Mouse (Mus musculus) gastrocnemius, postnatal 4 days (tissue): ENCODE data around the gene Izumo2. TPM values are rescaled to one million over a fixed set of nuclear protein-coding genes. Genes with fewer than 3 reads are reported as not detected.

Experiments used
- DNase-seq, 2 experiments: peaks; one replicate each; pipeline ENCODE4 v3.0.0; 2021 to 2022; ENCODE audit warnings: low spot score in 2 of 2, mixed read lengths in 2 of 2
- total RNA-seq, 2 experiments: library from RNA; stranded (reverse); gene quantifications; 2 replicates each; pipeline ENCODE4 v1.2.3; 2021

Izumo2 gene
- total RNA-seq, 2 experiments from 2014 or later = not detected

DNA sequence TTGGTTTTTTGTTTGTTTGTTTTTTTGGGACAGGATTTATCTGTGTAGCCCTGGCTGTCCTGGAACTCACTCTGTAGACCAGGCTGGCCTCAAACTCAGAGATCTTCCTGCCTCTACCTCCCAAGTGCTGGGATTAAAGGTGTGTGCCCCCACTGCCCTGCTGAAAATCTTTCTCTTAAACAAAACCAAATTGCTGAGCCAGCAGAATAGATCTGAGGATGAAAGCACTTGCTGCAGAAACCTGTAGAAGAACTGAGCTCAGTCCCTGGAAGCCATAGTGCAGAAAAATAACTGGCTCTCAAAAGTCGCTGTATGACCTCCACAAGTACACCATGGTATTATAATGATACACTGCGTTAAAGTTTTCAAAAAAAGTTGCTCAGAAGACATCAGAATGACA is 48.6 kb downstream of the Izumo2 start:
- DNase-seq = no peak

DNA sequence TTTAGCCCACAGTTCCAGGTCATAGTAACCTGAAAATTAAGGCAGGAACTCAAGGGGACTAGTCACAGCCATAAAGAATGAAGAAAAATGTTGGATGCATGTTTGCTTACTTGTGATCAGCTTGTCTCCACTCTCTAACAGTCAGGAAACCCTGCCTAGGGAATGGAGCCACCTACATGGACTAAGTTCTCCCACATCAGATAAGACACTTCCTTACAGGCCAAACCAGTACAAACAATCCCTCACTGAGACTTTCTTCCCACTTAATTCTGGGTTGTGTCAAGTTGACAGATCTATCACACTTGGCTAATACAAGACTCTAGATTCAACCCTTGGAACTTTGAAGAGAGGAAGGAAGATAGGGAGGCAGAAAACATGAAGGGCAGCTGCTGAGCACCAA is 51.8 kb downstream of the Izumo2 start:
- DNase-seq = no peak

GRCm38 (mm10) chr7:44768129-44768528 is 59.6 kb downstream of the Izumo2 start:
- DNase-seq = no peak

Other genes with a start within 250 kb of the Izumo2 start
- not detected for gene Aspdh, start 243.4 kb upstream of the Izumo2 start, total RNA-seq
- gene Josd2, start 240.8 kb upstream of the Izumo2 start, total RNA-seq = 10 to 100 TPM; 67.2 to 77.6 TPM
- gene Emc10, start 212.2 kb upstream of the Izumo2 start, total RNA-seq = 10 to 100 TPM; 60.1 to 65.3 TPM
- 1 to 10 TPM; 6.2 to 6.8 TPM for gene Fam71e1, start 212.2 kb upstream of the Izumo2 start, total RNA-seq
- gene Mybpc2, start 184.1 kb upstream of the Izumo2 start, total RNA-seq = 100 to 1,000 TPM; 438 to 552 TPM
- under 1 TPM; 0.26 to 0.27 TPM for gene Spib, start 176.7 kb upstream of the Izumo2 start, total RNA-seq
- gene Pold1, start 159.9 kb upstream of the Izumo2 start, total RNA-seq = 10 to 100 TPM; 32.0 to 35.2 TPM
- gene Nr1h2, start 154.8 kb upstream of the Izumo2 start, total RNA-seq = 10 to 100 TPM; 38.3 to 45.3 TPM
- under 1 TPM; 0.65 to 0.81 TPM for gene Napsa, start 136.4 kb upstream of the Izumo2 start, total RNA-seq
- 1 to 10 TPM in 1 of 2 experiments, under 1 TPM in 1; 0.91 to 1.1 TPM for gene Kcnc3, start 118.1 kb upstream of the Izumo2 start, total RNA-seq
- gene Myh14, start 37.9 kb upstream of the Izumo2 start, total RNA-seq = 10 to 100 TPM; 25.7 to 26.6 TPM
- gene Vrk3, start 39.7 kb downstream of the Izumo2 start, total RNA-seq = 10 to 100 TPM; 18.9 to 20.7 TPM
- under 1 TPM; 0.32 to 0.41 TPM for gene Zfp473, start 42.3 kb downstream of the Izumo2 start, total RNA-seq
- gene Nup62, start 107.3 kb downstream of the Izumo2 start, total RNA-seq = 10 to 100 TPM; 49.4 to 53.1 TPM
- 1 to 10 TPM; 1.6 to 1.8 TPM for gene Il4i1, start 107.6 kb downstream of the Izumo2 start, total RNA-seq
- 10 to 100 TPM; 55.6 to 62.2 TPM for gene Atf5, start 107.9 kb downstream of the Izumo2 start, total RNA-seq
- 100 to 1,000 TPM in 1 of 2 experiments, 10 to 100 TPM in 1; 92.4 to 103 TPM for gene Akt1s1, start 140.2 kb downstream of the Izumo2 start, total RNA-seq
- gene Tbc1d17, start 140.3 kb downstream of the Izumo2 start, total RNA-seq = 10 to 100 TPM; 56.5 to 63.4 TPM
- 10 to 100 TPM; 18.6 to 20.5 TPM for gene Pnkp, start 148.4 kb downstream of the Izumo2 start, total RNA-seq
- 100 to 1,000 TPM; 332 to 346 TPM for gene Ptov1, start 161.0 kb downstream of the Izumo2 start, total RNA-seq
- 10 to 100 TPM; 63.8 to 67.6 TPM for gene Med25, start 184.0 kb downstream of the Izumo2 start, total RNA-seq
- 10 to 100 TPM; 16.1 to 18.4 TPM for gene Fuz, start 187.3 kb downstream of the Izumo2 start, total RNA-seq
- 10 to 100 TPM; 84.8 to 88.9 TPM for gene Ap2a1, start 220.8 kb downstream of the Izumo2 start, total RNA-seq
- not detected for gene Tsks, start 234.5 kb downstream of the Izumo2 start, total RNA-seq